Comparison of ENCODE assay signal across 13 mouse cellular contexts in the genomic region with DNA sequence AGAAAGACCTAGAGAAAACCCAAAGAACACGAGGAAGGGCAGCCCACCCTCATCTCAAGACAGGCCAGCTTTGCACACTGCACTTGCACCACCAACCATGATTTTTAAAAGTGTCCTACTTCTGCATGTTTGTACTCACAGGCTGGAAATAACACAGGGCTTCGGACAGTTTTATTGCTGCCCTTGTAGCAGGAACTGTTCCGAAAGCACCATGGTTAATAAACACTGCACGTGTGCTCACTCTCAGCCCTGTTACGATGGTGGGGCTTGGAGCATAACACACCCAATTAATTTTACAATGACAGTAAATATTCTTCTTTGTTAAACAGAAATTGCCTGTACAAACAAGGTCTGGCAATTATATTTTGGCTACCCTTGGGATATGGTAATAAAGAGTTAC.
"Had no signal": no experiment of that assay in that cellular context is flagged by ENCODE, and none has a peak within 500 bp of the region (broad histone marks: within the 10 kb centered on the region; RNA-seq: fewer than 3 reads in every experiment).

No protein-coding gene starts in this region.

- H3K9ac ChIP-seq: liver, embryonic 13.5 days had no signal

- DNase-seq: kidney, adult 8-10 months; left cerebral cortex, postnatal 4 days; liver, embryonic 13.5 days; lung, adult 2 months; lung, postnatal 14 days; lung, postnatal 4 days; midbrain, embryonic 14.5 days; right cerebral cortex, postnatal 25 days; spleen, adult 18-20 months; thymus, adult 18-20 months; thymus, postnatal 36 days had no signal

- H3K27ac ChIP-seq: liver, embryonic 13.5 days had no signal

- H3K4me3 ChIP-seq: liver, embryonic 13.5 days had no signal

- H3K27me3 ChIP-seq: liver, embryonic 13.5 days had no signal

- ATAC-seq: intestine, postnatal 0 days had no signal

- H3K4me2 ChIP-seq: liver, embryonic 13.5 days; midbrain, embryonic 11.5 days had no signal

- H3K9me3 ChIP-seq: liver, embryonic 13.5 days had no signal

- H3K36me3 ChIP-seq: liver, embryonic 13.5 days had no signal

- H3K4me1 ChIP-seq: liver, embryonic 13.5 days had no signal
